Mouse (Mus musculus) mouse embryonic stem cell (cell line): ENCODE results near the gene Vmn1r174.
"Not testable (repeated sequence)": the region's sequence is repeated elsewhere in the genome, so short reads cannot be mapped to it uniquely, and the experiment has no call there.

Experiments
- in situ Hi-C, 2 experiments: fragments of 300-500 bp; cut with MboI; formaldehyde crosslinking; loops; 1 replicate in 1 of 2; 3 replicates in 1 of 2; pipeline ENCODE4 v1.14.3; 2019 to 2020; ENCODE audit warnings: low sequenced_read_pairs in 2 of 2, low pct_unique_long_range_greater_than_20kb in 1 of 2, mixed read lengths in 1 of 2; ENCODE audit not compliant: unreplicated experiment in 1 of 2

The Vmn1r174 gene

DNA sequence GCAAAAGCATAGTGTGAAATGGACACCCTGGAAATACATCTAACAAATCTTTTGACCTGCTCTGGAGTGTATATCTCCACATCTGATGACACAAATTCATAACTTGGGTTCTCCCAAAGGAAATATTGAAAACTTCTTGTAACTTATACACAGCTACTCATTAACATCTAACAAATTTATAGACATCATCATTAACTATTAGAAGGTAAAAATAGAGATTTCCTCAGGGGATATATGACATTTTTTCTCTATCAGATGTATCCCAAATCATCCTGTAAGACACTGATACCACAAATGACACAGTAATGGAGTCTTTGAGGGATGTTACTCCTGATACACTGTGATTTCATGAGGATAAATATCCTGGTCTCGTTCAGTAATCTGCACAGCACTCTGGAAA is at the start of gene Vmn1r174:
Gene Vmn1r174 (plus strand): TSS at position 301 of the 400 bp plus-strand sequence.
- in situ Hi-C loops = not testable (repeated sequence)

GRCm38 (mm10) chr7:23784526-23784925 is 32.5 kb downstream of the Vmn1r174 start:
- in situ Hi-C loops = no loop called here

DNA sequence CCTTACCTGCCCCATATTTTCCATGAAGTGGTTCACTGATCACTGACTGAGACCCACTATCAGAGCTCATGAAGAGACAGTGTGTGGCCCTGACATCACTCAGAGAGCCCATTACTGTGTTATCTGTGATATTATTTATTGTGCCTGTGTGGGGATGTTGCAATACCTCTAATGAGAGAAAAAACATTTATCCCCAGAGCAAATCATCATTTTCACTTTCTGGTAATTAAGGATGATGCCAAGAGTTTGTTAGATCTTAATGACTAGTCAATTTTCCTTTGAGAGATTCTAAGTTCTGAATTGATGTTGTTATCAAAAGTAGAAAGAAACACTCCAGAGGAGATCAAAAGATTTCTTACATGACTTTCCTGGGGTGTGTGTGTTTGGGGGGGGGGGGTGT is 58.5 kb downstream of the Vmn1r174 start, which contains the start of gene Vmn1r175:
Gene Vmn1r175 (minus strand): TSS at position 101 of the 400 bp plus-strand sequence.
- in situ Hi-C loops = not testable (repeated sequence)
